In genomic region chr3:106722028-106722945, GRCm38 (mm10) we compare ENCODE assay signal across 8 mouse cellular contexts. TPM values are rescaled to one million over a fixed set of nuclear protein-coding genes. Genes with fewer than 3 reads are reported as not detected.
DNase-seq lines count a peak whose midpoint lies in the region; ATAC-seq and TF ChIP-seq lines count a peak whose summit lies in the region.

No protein-coding gene starts in this region.

- TF ChIP-seq CTCF in gastrocnemius, adult 2 months (IDR thresholded peaks at IDR 0.05): peak; percentile 23
- TF ChIP-seq CTCF in hindbrain, postnatal 0 days (IDR thresholded peaks at IDR 0.05; ENCODE audit: low read depth): peak; percentile 62
- TF ChIP-seq CTCF in left cerebral cortex, adult 2 months (IDR thresholded peaks at IDR 0.05): peak; percentile 16

- no peaks in the 10 kb centered on the region for H3K9me3 ChIP-seq in hindbrain, postnatal 0 days (ENCODE audit: low read length)

- H3K4me1 ChIP-seq in hindbrain, postnatal 0 days (ENCODE audit: insufficient read depth, low read length): no peaks in the 10 kb centered on the region

- no peaks in the 10 kb centered on the region for H3K27me3 ChIP-seq in hindbrain, postnatal 0 days (ENCODE audit: insufficient read depth, low read length)

- under 1% methylated on average over 33 of the region's 33 CpGs for WGBS in hindbrain, postnatal 0 days

- intact Hi-C loops in gastrocnemius, adult 2 months (cut with DNase I): no loop called here
- intact Hi-C loops in left cerebral cortex, adult 2 months (cut with DNase I): no loop called here

- ATAC-seq in common myeloid progenitor, adult 5-6 weeks (replicated peaks; ENCODE audit: low read depth, poor library complexity, severe bottlenecking): peak; percentile 76
- ATAC-seq in hindbrain, postnatal 0 days: peak; percentile 94
- peak; percentile 77 for ATAC-seq in megakaryocyte, adult 5-6 weeks (ENCODE audit: poor library complexity, severe bottlenecking)

- H3K4me2 ChIP-seq in hindbrain, postnatal 0 days (ENCODE audit: low read depth, low read length): peak overlapping the region; percentile 67

- H3K9ac ChIP-seq in hindbrain, postnatal 0 days (replicated peaks; ENCODE audit: low read length): peak overlapping the region; percentile 72

- H3K36me3 ChIP-seq in hindbrain, postnatal 0 days (ENCODE audit: insufficient read depth, low read length): no peaks in the 10 kb centered on the region

- peak overlapping the region; percentile 92 for H3K4me3 ChIP-seq in gastrocnemius, adult 2 months
- H3K4me3 ChIP-seq in hindbrain, postnatal 0 days (ENCODE audit: low read length): peak overlapping the region; percentile 66
- H3K4me3 ChIP-seq in left cerebral cortex, adult 2 months: peak overlapping the region; percentile 65

- H3K27ac ChIP-seq in gastrocnemius, adult 2 months: peak overlapping the region; percentile 96
- H3K27ac ChIP-seq in hindbrain, postnatal 0 days: peak overlapping the region; percentile 99
- peak overlapping the region; percentile 96 for H3K27ac ChIP-seq in left cerebral cortex, adult 2 months

- peak; percentile 96 for DNase-seq in ZHBTc4 (ENCODE audit: low read depth, low spot score)
- peak; percentile 86 for DNase-seq in gastrocnemius, adult 2 months
- peak; percentile 92 for DNase-seq in hindbrain, postnatal 0 days (ENCODE audit: low spot score)
- DNase-seq in left cerebral cortex, adult 2 months (ENCODE audit: extremely low spot score in 1 of 2, low spot score in 2 of 2): peak; percentile 86 to 89
- peak; percentile 86 to 94 for DNase-seq in right cerebral cortex, adult 2 months (ENCODE audit: low spot score in 2 of 2)
- peak; percentile 84 for DNase-seq in urinary bladder, postnatal 14 days (ENCODE audit: low spot score)

RNA-seq across cellular contexts. Expression of gene Lrif1, which starts 37.5 kb away (rescaled TPM):
- total RNA-seq in common myeloid progenitor, adult 5-6 weeks (2017): 36.1 and 56.0 TPM in 2 replicates
- 10 to 100 TPM in 1 of 2 experiments, 1 to 10 TPM in 1; 8.9 to 10.6 TPM for total RNA-seq in gastrocnemius, adult 2 months (2021)
- total RNA-seq in hindbrain, postnatal 0 days (2014; rRNA removed): 13.7 and 17.5 TPM in 2 replicates
- 13.5 and 16.8 TPM in 2 replicates for polyA plus RNA-seq in hindbrain, postnatal 0 days (2015; fragmentation: Nextera tagmentation; extraction: Ambion mirVana)
- total RNA-seq in left cerebral cortex, adult 2 months (2021): 10 to 100 TPM; 19.2 to 21.4 TPM
- total RNA-seq in megakaryocyte, adult 5-6 weeks (2015): 45.2 and 45.5 TPM in 2 replicates
- total RNA-seq in megakaryocyte, adult 5-6 weeks (2017): 30.4 and 42.1 TPM in 2 replicates

Comparison
In these comparisons a context has a peak if more than half of its experiments do, and no peak if none do; other contexts are left out.
1. Peak in every context shown above with its lines: DNase-seq, ATAC-seq, H3K4me3 ChIP-seq and H3K27ac ChIP-seq.